Mouse (Mus musculus) C2C12 (cell line): ENCODE measurements around the gene Gm20388.

ENCODE experiments used
- CTCF ChIP-seq: IDR thresholded peaks from one replicate; pipeline ENCODE4 v1.5.1; 2011; ENCODE audit not compliant: control insufficient read depth, insufficient read depth, insufficient read length
- MYOG ChIP-seq: IDR thresholded peaks from one replicate; pipeline ENCODE4 v1.6.1; 2011; ENCODE audit not compliant: control insufficient read depth, insufficient read length; ENCODE audit errors: extremely low read depth

GRCm38 (mm10) chr8:120926201-120926600 is 1015.6 kb downstream of the Gm20388 start:
- TF ChIP-seq MYOG = no peak
- no peak for TF ChIP-seq CTCF
